Mouse (Mus musculus): Measurements from ENCODE around the gene Cabp4. TPM values are rescaled to one million over a fixed set of nuclear protein-coding genes. Genes with fewer than 3 reads are reported as not detected.

The Cabp4 gene
- total RNA-seq, 1 experiment from 2014 or later: not detected

Other genes with a start within 250 kb of the Cabp4 start
- gene Tcirg1, start 236.9 kb downstream of the Cabp4 start, total RNA-seq (2017): 110 and 122 TPM in 2 replicates
- 35.3 and 55.4 TPM in 2 replicates for gene Ndufs8, start 231.3 kb downstream of the Cabp4 start, total RNA-seq (2017)
- 6.6 and 12.6 TPM in 2 replicates for gene Aldh3b1, start 214.2 kb downstream of the Cabp4 start, total RNA-seq (2017)
- gene Unc93b1, start 208.8 kb downstream of the Cabp4 start, total RNA-seq (2017): 79.6 and 90.4 TPM in 2 replicates
- gene Aldh3b3, start 185.4 kb downstream of the Cabp4 start, total RNA-seq (2017): 0.31 TPM in 1 of 2 replicates, not detected in the other
- gene Aldh3b2, start 171.7 kb downstream of the Cabp4 start, total RNA-seq (2017): 0.56 TPM in 1 of 2 replicates, not detected in the other
- 6.8 and 8.4 TPM in 2 replicates for gene Acy3, start 157.5 kb downstream of the Cabp4 start, total RNA-seq (2017)
- gene Tbx10, start 151.3 kb downstream of the Cabp4 start, total RNA-seq (2017): not detected in 2 replicates
- gene Nudt8, start 143.5 kb downstream of the Cabp4 start, total RNA-seq (2017): 4.5 and 13.5 TPM in 2 replicates
- 1.8 and 2.3 TPM in 2 replicates for gene Gm49405, start 143.4 kb downstream of the Cabp4 start, total RNA-seq (2017)
- gene Doc2g, start 140.7 kb downstream of the Cabp4 start, total RNA-seq (2017): 1.5 and 1.9 TPM in 2 replicates
- 142 and 166 TPM in 2 replicates for gene Ndufv1, start 131.2 kb downstream of the Cabp4 start, total RNA-seq (2017)
- gene Gstp1, start 106.0 kb downstream of the Cabp4 start, total RNA-seq (2017): 62.7 and 72.5 TPM in 2 replicates
- not detected in 2 replicates for gene Gstp2, start 98.0 kb downstream of the Cabp4 start, total RNA-seq (2017)
- 1.4 and 13.2 TPM in 2 replicates for gene Gstp3, start 84.5 kb downstream of the Cabp4 start, total RNA-seq (2017)
- gene Cabp2, start 62.5 kb downstream of the Cabp4 start, total RNA-seq (2017): not detected in 2 replicates
- 13.3 and 18.8 TPM in 2 replicates for gene Cdk2ap2, start 46.9 kb downstream of the Cabp4 start, total RNA-seq (2017)
- gene Pitpnm1, start 44.0 kb downstream of the Cabp4 start, total RNA-seq (2017): 20.0 and 22.4 TPM in 2 replicates
- 60.3 and 78.0 TPM in 2 replicates for gene Aip, start 18.2 kb downstream of the Cabp4 start, total RNA-seq (2017)
- gene Gpr152, start 4.2 kb downstream of the Cabp4 start, total RNA-seq (2017): not detected in 2 replicates
- gene Coro1b, start 4.6 kb upstream of the Cabp4 start, total RNA-seq (2017): 66.9 and 109 TPM in 2 replicates
- 229 and 295 TPM in 2 replicates for gene Ptprcap, start 9.6 kb upstream of the Cabp4 start, total RNA-seq (2017)
- 16.2 and 18.8 TPM in 2 replicates for gene Rps6kb2, start 19.3 kb upstream of the Cabp4 start, total RNA-seq (2017)
- 11.2 and 16.2 TPM in 2 replicates for gene Carns1, start 31.4 kb upstream of the Cabp4 start, total RNA-seq (2017)
- 59.8 and 70.8 TPM in 2 replicates for gene Tbc1d10c, start 47.3 kb upstream of the Cabp4 start, total RNA-seq (2017)
- 384 and 392 TPM in 2 replicates for gene Ppp1ca, start 48.0 kb upstream of the Cabp4 start, total RNA-seq (2017)
- gene Rad9a, start 57.6 kb upstream of the Cabp4 start, total RNA-seq (2017): 16.4 and 17.3 TPM in 2 replicates
- gene Clcf1, start 70.2 kb upstream of the Cabp4 start, total RNA-seq (2017): 12.8 and 17.3 TPM in 2 replicates
- gene AC109138.7, start 70.3 kb upstream of the Cabp4 start, total RNA-seq (2017): not detected in 2 replicates
- gene Pold4, start 87.9 kb upstream of the Cabp4 start, total RNA-seq (2017): 61.0 and 88.8 TPM in 2 replicates
- gene Ssh3, start 125.1 kb upstream of the Cabp4 start, total RNA-seq (2017): 23.2 and 32.7 TPM in 2 replicates
- 6.0 and 6.6 TPM in 2 replicates for gene Ankrd13d, start 139.1 kb upstream of the Cabp4 start, total RNA-seq (2017)
- gene Grk2, start 162.2 kb upstream of the Cabp4 start, total RNA-seq (2017): 147 and 234 TPM in 2 replicates

Measured in hematopoietic stem cell, adult 5-6 weeks (primary cell).